Mouse (Mus musculus) layer of hippocampus, postnatal 14 days (tissue): ENCODE results near the gene Kcnn3. TPM values are rescaled to one million over a fixed set of nuclear protein-coding genes. Genes with fewer than 3 reads are reported as not detected.

Experiments
- DNase-seq, 2 experiments: peaks; one replicate each; pipeline ENCODE4 v3.0.0; 2021 to 2022; ENCODE audit warnings: low spot score in 2 of 2, mixed read lengths in 1 of 2
- long read RNA-seq, 2 experiments: library from polyadenylated mRNA; stranded (forward); transcript quantifications; one replicate each; pipeline ENCODE4 v2.0.0; 2021
- total RNA-seq, 2 experiments: library from RNA; stranded (reverse); gene quantifications; 2 replicates each; pipeline ENCODE4 v1.2.3; 2021

Kcnn3 gene
- 10 to 100 TPM; 25.5 to 26.6 TPM for total RNA-seq
- long read RNA-seq, experiment 1 = 0 reads
- long read RNA-seq, experiment 2, partial matches to known transcripts = 0 of 6 reads
- long read RNA-seq, experiment 2, other reads (novel, unspliced or antisense) = 5 of 6 reads

DNA sequence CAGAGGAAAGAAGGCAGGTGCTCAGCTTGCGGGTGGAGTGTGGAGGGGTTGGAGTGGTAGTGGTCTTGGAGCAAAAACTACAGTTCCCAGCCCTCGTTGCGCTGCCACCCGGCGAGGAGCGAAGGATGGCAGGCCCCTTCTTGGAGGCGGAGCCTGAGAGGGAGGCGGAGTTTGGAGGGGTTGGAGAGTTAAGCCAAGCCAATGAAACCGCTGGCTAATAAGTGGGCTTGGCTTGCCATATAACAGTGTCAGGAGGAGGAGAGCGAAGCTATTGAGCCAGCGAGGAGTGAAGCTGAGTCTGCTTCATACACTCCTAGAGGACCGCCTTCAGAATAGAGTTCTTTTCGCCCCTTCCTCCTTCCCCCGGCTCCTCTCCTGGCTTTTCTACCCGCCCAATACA lies at the start of gene Kcnn3:
TSS of gene Kcnn3 (plus strand) at position 271 of the 400 bp plus-strand sequence.
- DNase-seq = peak; percentile 87 to 95

- no peak for DNase-seq
These were observed 47.7 kb upstream of the Kcnn3 start for GRCm38 (mm10) chr3:89472280-89472679.

- no peak for DNase-seq
These were observed 46.1 kb upstream of the Kcnn3 start for GRCm38 (mm10) chr3:89473838-89474237.

DNA sequence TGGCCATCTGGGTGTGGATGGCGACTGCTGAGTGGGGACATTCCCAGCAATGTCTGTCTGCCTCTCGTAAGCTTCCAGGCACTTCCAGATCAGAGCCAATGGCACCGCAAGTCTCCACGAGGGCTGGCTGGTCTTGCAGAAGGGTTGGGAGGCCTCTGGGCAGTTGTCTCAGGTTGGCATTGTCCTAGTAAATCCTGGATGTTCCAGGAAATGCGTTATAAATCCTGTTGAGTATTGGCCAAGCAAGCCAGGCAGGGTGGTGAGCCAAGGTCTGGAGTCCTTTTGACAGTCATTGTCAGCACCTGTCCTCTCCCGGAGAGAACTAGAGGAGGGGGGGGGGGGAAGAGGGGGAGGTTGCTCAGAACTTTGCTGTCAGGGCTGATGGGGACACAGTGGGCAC lies 40.9 kb upstream of the Kcnn3 start:
- no peak for DNase-seq

GRCm38 (mm10) chr3:89481488-89481887 lies 38.5 kb upstream of the Kcnn3 start:
- no peak for DNase-seq

- DNase-seq = no peak
These were observed 37.7 kb upstream of the Kcnn3 start for GRCm38 (mm10) chr3:89482249-89482648.

- DNase-seq = peak; percentile 61 to 62
These were observed 35.0 kb upstream of the Kcnn3 start for GRCm38 (mm10) chr3:89484766-89485524.

DNA sequence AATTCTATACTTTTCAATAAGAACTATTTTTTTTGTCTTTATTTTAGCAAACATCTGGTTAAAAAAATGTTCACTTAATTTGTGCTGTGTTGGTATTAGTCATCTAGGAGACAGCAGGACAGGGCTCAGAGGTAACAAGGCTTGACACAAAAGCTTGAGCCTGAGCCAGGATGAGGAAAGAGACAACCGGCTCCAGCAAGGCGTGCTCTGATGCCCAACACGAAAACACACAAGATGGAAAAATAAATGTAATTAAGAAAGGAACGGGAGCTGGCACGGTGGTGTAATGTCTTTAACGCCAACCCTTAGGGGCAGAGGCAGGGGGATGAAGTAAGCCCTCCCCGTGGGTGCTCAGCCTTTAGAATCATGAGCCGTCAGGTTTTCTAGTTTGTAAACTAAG lies 33.9 kb upstream of the Kcnn3 start:
- no peak for DNase-seq

DNA sequence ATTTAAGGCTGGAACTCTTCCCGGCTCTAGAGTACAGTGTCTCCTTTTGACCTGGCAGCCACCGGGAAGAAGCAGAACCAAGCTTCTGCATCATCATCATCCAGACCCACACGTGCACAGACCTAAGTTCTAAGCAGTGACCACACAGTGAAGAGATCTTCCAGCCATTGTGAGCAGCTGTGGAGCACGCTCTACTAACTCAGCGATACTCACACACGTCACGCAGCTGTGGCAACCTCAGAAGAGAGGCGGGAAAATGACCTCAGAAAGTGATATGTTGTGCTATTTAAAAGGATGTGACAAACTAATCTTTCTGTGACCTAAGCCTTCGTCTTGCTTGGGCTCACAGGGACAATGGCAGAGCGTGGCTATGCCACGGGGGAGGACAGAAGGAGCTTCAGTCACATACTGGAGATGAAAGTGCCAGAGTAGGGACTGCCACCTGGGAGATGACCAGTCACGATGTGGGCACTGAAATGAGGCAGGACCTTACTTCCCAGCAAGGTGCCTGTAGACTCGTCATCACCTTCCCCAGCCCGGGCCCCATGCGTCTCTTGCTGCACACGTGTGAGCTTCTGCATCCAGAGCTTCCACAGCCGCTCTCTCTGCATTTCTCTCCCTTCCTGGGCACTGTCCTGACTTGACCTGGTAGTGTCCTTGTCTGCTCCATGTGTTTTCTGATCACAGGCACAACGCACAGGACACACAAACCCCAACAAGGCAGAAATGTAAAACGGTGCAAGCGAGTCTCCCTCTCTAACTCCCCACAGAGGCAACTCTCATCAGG lies 32.9 kb upstream of the Kcnn3 start:
- no peak for DNase-seq

DNA sequence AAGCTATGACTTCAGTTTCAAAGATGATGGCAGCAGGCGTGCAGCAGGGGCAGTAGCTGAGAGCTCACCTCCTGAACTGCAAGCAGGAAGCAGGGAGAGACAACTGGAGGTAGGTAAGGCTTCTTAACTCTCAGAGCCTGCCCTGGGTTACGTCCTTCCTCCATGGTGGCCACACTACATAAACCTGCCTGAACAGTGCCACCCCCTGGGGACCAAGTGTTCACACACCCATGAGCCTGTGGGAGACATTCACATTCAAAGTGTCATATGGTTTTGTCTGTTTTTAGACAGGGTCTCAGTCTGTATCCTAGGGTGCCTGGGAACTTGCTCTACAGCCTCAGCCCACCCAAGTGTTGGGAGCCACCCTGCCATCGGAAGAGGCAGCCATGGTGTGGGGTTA lies 29.2 kb upstream of the Kcnn3 start:
- no peak for DNase-seq

- DNase-seq = no peak
These were observed 28.4 kb upstream of the Kcnn3 start for GRCm38 (mm10) chr3:89491559-89491958.

DNA sequence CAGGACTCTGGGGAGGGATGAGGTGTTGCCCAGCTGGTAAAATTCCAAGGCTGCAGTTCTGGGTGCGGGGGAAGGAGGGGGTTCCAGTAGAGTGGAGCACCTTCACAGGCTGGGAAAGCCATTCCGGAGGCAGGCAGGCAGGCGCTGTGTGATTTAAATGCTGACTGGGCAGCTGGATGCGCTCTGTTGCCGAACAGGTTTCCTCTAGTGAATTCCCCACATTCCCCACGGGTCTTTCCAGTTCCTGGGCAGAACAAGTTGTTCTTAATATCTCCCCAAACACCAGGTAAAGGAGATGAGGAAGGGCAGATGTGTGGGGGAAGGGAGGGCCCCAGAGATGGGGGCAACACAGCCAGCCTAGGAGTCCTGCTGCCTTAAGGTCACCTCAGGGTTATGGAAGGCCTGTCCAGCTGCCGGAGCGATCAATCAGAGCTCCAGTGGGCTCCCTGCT lies 27.2 kb upstream of the Kcnn3 start:
- DNase-seq = no peak

DNA sequence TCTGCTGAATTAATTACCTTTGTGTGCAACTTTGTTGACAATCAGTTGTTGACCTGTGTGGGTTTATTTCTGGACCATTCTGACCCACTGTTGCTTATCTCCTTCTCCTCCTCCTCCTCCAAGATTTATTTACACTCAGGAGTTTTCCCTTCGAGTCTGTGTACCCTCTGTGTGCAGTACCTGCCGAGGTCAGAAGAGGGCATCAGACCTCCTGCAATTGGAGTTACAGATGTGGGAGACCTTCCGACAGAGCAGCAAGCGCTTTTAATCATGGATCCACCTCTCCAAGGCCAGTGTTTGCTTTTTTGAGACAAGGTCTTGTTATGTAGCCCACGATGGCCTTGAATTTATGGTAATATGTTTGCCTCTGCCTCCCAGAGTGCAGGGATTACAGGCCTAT lies 25.3 kb upstream of the Kcnn3 start:
- DNase-seq = no peak

DNA sequence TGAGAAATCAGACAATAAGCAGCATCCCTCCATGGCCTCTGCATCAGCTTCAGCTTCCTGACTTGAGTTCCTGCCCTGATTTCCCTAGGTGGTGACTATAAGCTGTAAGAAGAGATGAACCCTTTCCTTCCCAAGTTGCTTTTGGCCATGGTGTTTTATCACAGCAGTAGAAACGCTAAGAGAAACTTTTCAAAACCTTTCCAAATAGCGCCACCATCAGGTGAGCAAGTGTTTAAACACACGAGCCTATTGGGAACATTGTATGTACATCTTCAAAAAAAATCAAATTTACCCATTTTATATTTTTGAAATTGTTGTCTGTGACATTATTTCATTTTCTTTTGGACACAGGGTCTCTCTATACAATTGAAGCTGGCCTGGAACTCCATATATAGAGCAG lies 23.6 kb upstream of the Kcnn3 start:
- DNase-seq = no peak

- no peak for DNase-seq
These were observed 20.3 kb upstream of the Kcnn3 start for GRCm38 (mm10) chr3:89499696-89500095.

DNA sequence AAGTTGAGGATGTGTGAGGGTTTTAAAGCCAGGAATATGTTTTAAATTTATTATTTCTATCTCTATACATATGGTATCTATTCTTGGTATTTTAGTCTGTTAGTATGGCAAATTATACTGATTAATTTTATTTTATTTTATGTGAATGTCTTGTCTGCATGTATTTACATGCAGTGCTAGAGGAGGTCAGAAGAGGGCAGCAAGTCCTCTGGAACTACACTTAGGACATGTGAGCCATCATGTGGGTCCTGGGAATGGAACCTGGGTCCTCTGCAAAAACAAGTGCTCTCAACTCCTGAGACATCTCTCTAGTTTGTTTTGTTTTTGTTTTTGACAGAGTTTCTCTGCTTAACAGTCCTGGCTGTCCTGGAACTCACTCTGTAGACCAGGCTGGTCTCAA lies 18.5 kb upstream of the Kcnn3 start:
- DNase-seq = no peak

GRCm38 (mm10) chr3:89502551-89502950 lies 17.4 kb upstream of the Kcnn3 start:
- no peak for DNase-seq

DNA sequence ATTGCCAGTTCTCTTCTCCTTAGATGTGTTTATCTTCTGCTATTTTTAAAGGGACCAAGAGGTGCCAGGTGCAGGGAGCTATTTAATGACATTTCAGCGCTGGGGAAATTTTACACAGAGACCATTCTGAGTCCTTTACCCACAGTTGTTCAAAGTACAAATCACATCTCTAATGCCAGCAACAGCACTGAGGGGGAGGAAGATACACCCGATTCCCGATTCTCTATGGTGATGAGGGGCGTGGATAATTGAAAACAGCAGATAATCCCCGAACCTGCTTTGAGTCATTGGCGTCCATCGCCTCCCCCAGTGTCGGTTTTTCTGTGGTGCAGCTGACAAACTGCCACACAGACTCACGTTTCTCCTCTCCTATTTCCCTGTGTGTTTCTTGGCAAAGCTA lies 11.9 kb upstream of the Kcnn3 start:
- DNase-seq = peak; percentile 43 to 67

DNA sequence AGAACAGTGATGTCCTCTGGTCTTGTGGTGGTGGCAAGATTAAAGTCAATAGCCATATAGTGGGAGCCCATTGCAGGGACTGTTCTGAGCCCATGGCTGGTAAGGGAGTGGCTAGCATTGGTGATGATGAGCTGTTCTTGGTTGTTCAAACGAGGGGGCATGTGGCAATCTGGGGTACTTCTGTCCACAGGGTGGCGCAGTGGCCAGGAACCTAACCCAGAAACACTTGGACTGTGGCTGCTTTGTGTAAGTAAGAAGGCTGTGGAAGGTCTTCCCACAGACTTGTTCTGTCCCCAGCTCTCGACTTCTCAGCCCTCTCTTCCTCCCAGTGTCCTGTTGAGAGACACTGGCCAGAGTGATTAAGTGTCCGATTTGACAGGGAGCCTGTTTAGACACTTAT lies 9.0 kb upstream of the Kcnn3 start:
- peak; percentile 52 to 54 for DNase-seq

- no peak for DNase-seq
These were observed 8.6 kb upstream of the Kcnn3 start for GRCm38 (mm10) chr3:89511400-89511799.

DNA sequence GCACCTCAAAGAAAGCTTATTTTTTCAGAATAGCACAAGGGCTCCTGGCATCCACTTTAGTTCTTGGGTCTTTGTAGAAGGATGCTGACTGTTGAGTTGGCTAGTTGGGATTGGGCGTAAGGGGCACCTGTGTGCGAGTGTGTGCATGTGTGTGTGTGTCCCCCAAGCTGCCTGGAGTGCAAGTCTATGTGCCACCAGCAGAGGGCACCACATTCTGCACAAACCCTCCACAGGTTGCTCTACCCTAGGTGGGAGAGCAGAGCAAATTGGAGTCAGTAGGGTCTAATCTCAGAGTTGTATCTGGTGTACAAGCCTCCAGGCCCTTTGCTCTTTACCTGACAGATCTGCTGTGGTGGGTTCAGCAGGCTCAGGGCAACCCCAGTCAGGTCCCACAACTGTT lies 7.7 kb upstream of the Kcnn3 start:
- no peak for DNase-seq

- DNase-seq = no peak
These were observed 4.5 kb upstream of the Kcnn3 start for GRCm38 (mm10) chr3:89515444-89515843.
